Mouse (Mus musculus) right cerebral cortex, adult 18-20 months (tissue): Measurements from ENCODE around the gene Usf3.

Experiments used
- DNase-seq: peaks from one replicate; pipeline ENCODE4 v3.0.0; 2022; ENCODE audit warnings: mixed read lengths

The Usf3 gene

DNA sequence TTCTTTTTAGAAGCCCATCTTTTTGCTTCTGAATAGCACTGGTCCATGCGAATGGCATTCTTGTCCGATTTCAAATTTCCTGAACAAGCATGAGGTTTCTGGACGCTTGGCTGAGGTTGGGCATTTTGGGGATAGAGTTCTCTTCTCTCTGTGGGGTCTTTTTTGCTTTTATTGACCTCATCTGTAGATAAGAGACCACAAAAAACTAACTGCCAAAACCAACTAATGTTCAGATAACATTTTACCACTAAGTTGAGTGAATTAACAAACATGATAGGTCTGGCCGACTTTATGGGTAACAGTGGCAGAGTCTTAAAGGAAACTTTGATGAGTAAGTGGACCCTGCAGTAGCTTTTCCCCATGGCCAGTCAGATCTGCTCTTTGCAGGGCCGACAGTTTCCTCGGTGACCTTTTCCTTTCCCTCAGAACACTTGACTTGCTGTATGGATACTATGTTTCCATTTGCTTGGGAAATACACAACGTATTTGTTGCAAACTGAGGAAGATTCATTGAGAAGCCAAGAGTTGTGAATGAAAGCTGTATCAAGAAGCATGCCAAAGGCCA lies 1.0 kb downstream of the Usf3 start:
- no peak for DNase-seq

DNA sequence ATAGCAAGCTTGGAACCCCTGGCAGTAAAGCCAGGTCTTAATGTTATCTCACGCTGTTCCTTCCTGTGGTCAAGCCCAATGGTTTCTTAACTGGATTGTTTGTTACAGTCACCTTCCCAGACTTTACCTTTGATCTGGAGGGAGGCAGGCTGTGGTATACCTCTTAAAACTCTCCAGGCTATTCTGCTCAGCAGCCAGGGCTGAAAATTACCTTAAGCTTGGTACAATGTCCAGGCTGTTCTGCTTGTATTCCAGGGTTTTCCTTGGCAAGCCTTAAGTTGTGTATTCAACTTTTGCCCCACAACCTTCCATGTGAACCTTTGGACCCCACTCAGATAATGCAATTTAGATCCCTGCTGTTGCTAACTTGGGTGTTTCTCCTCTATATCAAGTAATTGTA lies 2.0 kb downstream of the Usf3 start:
- DNase-seq = no peak

GRCm38 (mm10) chr16:44176511-44176910 lies 3.5 kb downstream of the Usf3 start:
- no peak for DNase-seq

DNA sequence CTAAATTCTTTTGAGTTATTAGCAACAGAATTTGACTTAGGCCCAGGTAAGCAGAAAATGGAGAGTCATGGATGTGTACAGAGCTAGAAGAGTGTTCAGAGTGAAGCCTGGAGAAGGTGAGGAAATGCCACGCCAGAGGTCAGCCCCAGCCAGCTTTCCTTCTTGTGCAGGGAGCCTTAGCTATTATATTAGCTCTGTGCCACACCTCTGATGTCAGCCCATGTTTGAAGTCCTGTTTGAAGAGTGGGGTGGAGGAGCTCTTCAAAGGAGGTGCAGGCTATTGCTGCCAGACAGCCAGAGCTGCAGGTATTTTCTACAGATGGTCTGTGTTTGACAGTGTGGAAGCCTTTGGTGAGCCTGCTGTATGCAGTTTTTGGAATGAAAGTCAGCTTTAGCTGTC lies 5.5 kb downstream of the Usf3 start:
- no peak for DNase-seq

GRCm38 (mm10) chr16:44182597-44182996 lies 9.6 kb downstream of the Usf3 start:
- no peak for DNase-seq

DNA sequence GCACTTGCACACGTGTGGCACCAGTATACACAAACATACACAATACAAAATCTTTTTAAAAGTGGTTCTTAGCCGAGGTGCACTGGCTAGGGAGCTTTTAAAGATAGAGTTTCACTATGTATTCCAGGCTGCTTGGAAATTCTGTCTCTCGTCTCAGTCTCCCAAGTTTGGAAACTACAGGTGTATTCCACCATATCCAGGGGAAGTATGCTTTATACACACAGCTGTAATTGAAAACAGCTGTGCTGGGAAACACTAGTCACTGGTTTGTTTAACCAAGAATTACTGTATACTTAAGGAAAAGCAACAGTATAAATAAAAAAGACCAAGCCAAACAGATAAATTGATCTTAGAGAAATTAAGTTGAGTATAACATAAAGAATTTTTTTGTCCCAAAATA lies 11.7 kb downstream of the Usf3 start:
- DNase-seq = no peak

GRCm38 (mm10) chr16:44187172-44187571 lies 14.1 kb downstream of the Usf3 start:
- no peak for DNase-seq

- DNase-seq = no peak
Measured at GRCm38 (mm10) chr16:44188766-44189165, 15.7 kb downstream of the Usf3 start.

DNA sequence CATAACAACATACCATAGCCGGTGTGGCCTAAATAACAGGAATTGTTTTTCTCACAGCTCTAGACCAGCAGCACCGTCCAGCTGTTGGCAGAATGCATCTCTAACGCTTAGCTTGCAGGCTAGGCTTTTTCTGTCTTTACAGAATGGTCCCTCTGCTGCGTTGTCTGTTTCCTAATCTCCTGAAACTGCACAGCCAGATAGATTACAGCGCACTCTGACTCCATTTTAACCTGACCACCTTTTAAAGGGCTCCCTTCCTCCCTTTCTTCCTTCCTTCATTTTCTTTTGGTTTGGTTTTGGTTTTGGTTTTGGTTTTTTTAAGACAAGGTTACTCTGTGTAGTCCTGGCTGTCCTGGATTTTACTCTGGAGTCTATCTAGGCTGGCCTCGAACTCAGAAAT lies 17.0 kb downstream of the Usf3 start:
- DNase-seq = no peak

DNA sequence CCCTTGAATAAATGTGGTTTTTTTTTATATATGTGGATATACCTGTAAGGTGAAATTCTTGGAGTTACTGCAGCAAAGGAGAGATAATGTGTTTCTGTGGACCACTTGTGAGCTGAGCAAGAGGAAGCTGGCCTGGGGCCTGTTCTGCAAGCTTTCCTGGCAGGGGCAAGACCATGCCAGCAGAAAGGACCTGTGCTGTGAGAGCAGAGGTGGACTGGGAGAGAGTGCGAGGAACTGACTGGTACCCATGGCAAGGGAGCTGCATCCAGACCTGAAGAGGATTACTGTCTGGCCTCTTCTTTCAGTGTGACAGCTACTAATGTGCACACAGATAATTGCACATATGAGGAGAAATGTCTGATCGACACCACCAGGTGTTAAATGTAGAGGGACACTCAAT lies 17.9 kb downstream of the Usf3 start:
- DNase-seq = no peak

DNA sequence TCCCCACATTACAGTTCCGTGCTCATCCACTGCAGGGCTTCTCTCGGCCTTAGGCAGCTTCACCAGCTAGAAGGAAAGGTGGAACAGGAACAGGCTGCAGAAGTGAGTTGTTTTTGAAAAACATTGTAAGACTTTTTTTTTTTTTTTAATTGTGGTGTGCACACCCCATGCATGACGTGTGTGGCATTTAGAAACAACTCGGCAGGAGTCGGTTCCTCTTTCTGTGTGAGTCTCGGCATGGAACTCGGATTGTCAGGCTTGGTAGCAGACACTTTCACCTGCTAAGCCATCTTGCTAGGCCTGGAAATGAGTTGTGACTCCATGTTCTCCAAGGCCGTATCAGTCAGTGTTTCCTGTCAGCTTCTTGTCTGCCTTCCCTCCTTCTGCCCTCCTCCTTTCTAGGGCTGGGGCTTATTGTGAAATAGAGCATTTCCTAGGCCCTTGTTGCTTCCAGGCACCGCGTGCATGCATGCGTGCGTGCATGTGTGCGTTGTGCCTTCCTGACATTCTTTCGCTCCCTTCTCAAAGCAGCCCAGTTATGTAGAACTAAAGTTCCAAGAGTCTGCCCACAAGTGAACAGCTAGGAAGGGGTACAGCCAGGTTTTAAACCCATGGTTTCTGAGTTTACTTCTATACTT lies 26.1 kb downstream of the Usf3 start:
- no peak for DNase-seq

GRCm38 (mm10) chr16:44200146-44200545 lies 27.1 kb downstream of the Usf3 start:
- DNase-seq = no peak

- DNase-seq = no peak
Measured at GRCm38 (mm10) chr16:44204331-44204730, 31.3 kb downstream of the Usf3 start.

- DNase-seq = no peak
Measured at GRCm38 (mm10) chr16:44205973-44206372, 32.9 kb downstream of the Usf3 start.

DNA sequence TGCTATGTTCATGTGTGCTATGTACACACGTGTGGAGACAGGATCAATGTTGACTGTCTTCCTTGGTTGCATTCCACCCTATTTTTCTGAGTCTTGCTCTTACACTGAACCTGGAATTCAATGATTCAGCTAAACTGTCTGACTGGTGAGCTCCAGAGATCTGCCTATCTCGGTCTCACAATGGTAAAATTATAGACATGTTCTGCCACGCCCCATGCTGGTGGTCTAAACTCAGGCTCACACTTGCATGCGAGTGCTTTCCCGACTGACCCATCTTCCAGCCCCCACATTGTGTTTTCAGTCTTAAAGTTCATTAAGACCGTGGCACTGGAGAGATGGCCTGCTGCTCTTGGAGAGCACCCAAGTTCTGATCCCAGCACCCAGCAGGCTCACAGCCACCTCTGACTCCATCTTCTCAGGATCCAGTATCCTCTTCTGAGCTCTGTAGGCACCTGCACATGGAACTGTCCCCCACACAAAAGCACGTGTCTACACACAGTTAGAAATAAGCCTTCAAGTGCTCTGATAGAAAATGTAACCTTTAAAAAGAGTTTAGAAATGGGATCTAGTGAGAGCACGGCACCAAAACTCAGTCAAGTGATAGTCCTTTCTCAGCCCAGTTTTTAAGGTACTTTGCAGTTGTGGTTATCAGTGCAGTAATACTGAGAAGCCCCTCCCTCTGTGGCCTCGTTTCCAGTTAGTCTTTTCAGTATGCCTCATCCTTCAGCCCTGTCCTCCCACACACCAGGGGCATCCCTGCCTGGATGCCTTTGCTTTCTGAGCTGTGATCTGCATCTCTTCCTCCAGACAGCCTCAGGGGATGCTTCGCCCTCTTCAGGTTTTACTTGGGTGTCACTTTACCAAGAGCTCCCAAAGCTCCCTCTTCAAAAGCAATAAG lies 37.4 kb downstream of the Usf3 start:
- DNase-seq = peak; percentile 21

- DNase-seq = no peak
Measured at GRCm38 (mm10) chr16:44211054-44211414, 38.0 kb downstream of the Usf3 start.

GRCm38 (mm10) chr16:44212703-44213102 lies 39.7 kb downstream of the Usf3 start:
- no peak for DNase-seq

- no peak for DNase-seq
Measured at GRCm38 (mm10) chr16:44215513-44215912, 42.5 kb downstream of the Usf3 start.

DNA sequence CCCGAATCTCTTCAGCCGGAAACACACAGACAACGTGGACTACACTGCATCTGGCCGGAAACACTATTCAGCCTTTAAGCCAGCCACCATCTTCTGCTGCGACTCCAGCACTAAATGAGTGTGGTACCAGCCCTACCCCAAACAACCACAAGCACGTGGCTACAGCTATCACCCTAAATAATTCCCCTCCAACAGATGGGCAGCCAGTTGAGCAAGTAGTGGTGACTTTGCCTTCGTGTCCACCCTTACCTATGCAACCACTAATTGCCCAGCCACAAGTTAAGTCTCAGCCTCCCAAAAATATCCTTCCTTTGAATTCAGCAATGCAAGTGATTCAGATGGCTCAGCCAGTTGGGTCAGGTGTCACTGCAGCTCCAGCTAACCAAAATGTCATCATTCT lies 43.4 kb downstream of the Usf3 start:
- no peak for DNase-seq

- DNase-seq = no peak
Measured at GRCm38 (mm10) chr16:44221463-44221862, 48.4 kb downstream of the Usf3 start.

- DNase-seq = no peak
Measured at GRCm38 (mm10) chr16:44226706-44227291, 53.8 kb downstream of the Usf3 start.

GRCm38 (mm10) chr16:44233019-44233418 lies 60.0 kb downstream of the Usf3 start:
- no peak for DNase-seq

DNA sequence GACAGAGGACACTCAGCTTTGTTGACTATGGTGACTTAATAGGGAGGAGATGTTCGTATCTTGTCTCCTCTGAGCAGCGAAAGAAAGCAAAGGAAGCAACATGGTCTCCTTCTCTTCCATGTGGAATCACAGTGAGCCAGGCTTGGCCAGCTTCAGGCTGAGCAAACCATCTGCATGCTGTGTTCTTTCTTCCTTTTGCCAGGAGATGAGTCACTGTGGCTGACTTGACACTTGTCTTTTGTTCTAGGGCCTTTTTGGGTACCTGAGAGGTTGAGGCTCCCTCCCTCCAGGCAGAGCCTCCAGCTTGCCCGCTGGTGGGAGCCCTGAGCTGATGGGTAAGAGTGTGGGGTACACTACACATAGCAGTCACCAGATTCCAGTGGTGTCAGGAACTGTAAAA lies 64.8 kb downstream of the Usf3 start:
- DNase-seq = peak; percentile 48

DNA sequence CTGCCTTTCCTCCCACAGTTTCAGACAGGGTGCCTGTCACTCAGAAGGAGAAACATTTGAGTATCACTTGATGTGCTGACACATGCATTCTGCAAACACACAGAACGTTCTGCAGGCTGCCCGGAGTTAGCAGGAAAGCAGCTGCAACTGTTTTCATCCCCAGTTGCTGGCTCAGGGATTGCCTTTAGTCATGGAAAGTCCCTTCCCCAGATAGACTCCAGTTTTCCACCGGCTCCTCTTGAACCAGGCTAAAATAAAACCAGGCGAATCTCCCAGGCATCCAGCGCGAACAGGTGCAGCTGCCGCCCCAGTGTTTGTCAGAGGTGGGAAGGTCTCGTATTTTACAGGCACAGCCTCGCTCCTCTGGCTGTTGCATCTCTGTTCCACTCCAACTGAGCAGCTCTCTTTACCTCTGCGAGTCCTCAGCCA lies 65.8 kb downstream of the Usf3 start:
- DNase-seq = peak; percentile 46
